Mouse (Mus musculus): ENCODE measurements around the gene Ccdc173.

GRCm38 (mm10) chr2:69820201-69820600 is 30.8 kb upstream of the Ccdc173 start:
- TF ChIP-seq MAX (IDR thresholded peaks at IDR 0.05; ENCODE audit: low read depth), result no peak
- no peak for TF ChIP-seq POLR2A (IDR thresholded peaks at IDR 0.05; ENCODE audit: insufficient read length, low read depth)
- TF ChIP-seq POLR2AphosphoS2 (IDR thresholded peaks at IDR 0.05; ENCODE audit: insufficient read length, low read depth), result no peak
- TF ChIP-seq E2F4 (IDR thresholded peaks at IDR 0.05; ENCODE audit: insufficient read depth), result no peak
- no peak for TF ChIP-seq TCF12 (IDR thresholded peaks at IDR 0.05; ENCODE audit: insufficient read depth, poor library complexity, severe bottlenecking)
- no peak for TF ChIP-seq MYOD1 (IDR thresholded peaks at IDR 0.05; ENCODE audit: control insufficient read depth in 1 of 3, insufficient read length in 2 of 3, low read depth in 2 of 3)
- no peak for TF ChIP-seq CEBPB (IDR thresholded peaks at IDR 0.05; ENCODE audit: insufficient read depth, poor library complexity, severe bottlenecking)
- TF ChIP-seq USF1 (IDR thresholded peaks at IDR 0.05; ENCODE audit: low read depth), result no peak
- TF ChIP-seq MYOG (IDR thresholded peaks at IDR 0.05; ENCODE audit: control insufficient read depth in 1 of 3, insufficient read depth in 1 of 3, insufficient read length in 2 of 3, low read depth in 2 of 3), result no peak
- TF ChIP-seq TCF3 (IDR thresholded peaks at IDR 0.05; ENCODE audit: insufficient read length, low read depth), result no peak
- TF ChIP-seq REST (IDR thresholded peaks at IDR 0.05; ENCODE audit: insufficient read depth, insufficient read length), result no peak

Data from myocyte (in vitro differentiated cells).